Mouse (Mus musculus) myocyte (in vitro differentiated cells): ENCODE results near the gene Snx5.

Experiments
- E2F4 ChIP-seq: IDR thresholded peaks from one replicate; pipeline ENCODE4 v1.6.1; 2011; ENCODE audit warnings: mild to moderate bottlenecking, control low read depth, moderate library complexity; ENCODE audit not compliant: insufficient read depth
- MAX ChIP-seq: IDR thresholded peaks from one replicate; pipeline ENCODE4 v1.6.1; 2011; ENCODE audit warnings: low read depth, mild to moderate bottlenecking, control low read depth
- MYOD1 ChIP-seq, 3 experiments: IDR thresholded peaks; one replicate each; pipeline ENCODE4 v1.6.1; 2011; ENCODE audit warnings: control low read depth in 2 of 3, low read depth in 2 of 3, mild to moderate bottlenecking in 2 of 3, moderate library complexity in 1 of 3; ENCODE audit not compliant: insufficient read length in 2 of 3, control insufficient read depth in 1 of 3
- POLR2A ChIP-seq: IDR thresholded peaks from one replicate; pipeline ENCODE4 v1.6.1; 2011; ENCODE audit warnings: low read depth, mild to moderate bottlenecking, control low read depth, moderate library complexity; ENCODE audit not compliant: insufficient read length
- SRF ChIP-seq: IDR thresholded peaks from one replicate; pipeline ENCODE4 v1.6.1; 2011; ENCODE audit warnings: low read depth; ENCODE audit not compliant: control insufficient read depth, insufficient read length
- TCF12 ChIP-seq: IDR thresholded peaks from one replicate; pipeline ENCODE4 v1.6.1; 2011; ENCODE audit warnings: mild to moderate bottlenecking, control low read depth; ENCODE audit not compliant: poor library complexity, insufficient read depth, severe bottlenecking
- USF1 ChIP-seq: IDR thresholded peaks from one replicate; pipeline ENCODE4 v1.6.1; 2011; ENCODE audit warnings: low read depth, mild to moderate bottlenecking, control low read depth, moderate library complexity

DNA sequence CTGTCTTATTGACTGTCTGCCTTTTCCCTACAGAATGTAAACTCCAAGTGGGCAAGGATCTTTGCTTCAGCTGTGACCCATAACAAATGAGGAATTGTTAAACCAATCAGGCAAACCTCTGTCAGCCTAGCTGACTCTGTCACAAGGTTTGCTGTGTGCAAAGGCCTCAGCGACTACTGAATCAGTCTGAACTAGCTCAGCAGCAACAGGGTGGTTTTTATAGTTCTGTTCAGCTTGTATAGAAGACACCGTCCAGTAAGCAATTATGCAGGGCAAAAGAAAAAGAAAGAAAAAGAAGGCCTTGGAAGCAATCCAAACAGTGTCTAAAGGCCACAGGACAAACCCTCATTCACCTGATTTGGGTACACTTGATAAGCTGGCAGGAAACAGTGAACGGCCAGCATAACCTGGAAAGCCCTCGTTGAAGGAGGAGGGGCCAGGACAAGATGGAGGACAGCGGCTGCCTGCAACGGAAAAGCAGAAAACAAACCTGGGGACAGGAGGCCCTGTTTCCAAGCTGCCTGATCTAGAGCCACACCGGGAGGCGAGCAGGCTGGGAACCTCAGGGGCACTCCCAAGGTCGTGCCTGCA is 24.5 kb upstream of the Snx5 start:
- TF ChIP-seq SRF (no peak), USF1 (no peak), E2F4 (no peak), MYOD1 (IDR thresholded peaks at IDR 0.05; ENCODE audit: control insufficient read depth in 1 of 3, insufficient read length in 2 of 3, low read depth in 2 of 3) (no peak), POLR2A (no peak), MAX (no peak), TCF12 (no peak)
